Mouse (Mus musculus) embryo, embryonic 9.5 days (tissue): ENCODE results near the gene Bicra.

Experiments
- DNase-seq: peaks from one replicate; pipeline ENCODE4 v3.0.0-alpha.2; 2017; ENCODE audit errors: extremely low spot score

The Bicra gene

GRCm38 (mm10) chr7:16047338-16048146, at the start of gene Bicra:
Bicra (minus strand) TSS chr7:16047921.
- peak; percentile 81 for DNase-seq

- no peak for DNase-seq
Measured at GRCm38 (mm10) chr7:16094592-16094991, 46.9 kb upstream of the Bicra start.

GRCm38 (mm10) chr7:16087587-16087986, 39.9 kb upstream of the Bicra start:
- DNase-seq = no peak

- no peak for DNase-seq
Measured at GRCm38 (mm10) chr7:16083361-16083760, 35.6 kb upstream of the Bicra start.

- DNase-seq = no peak
Measured at GRCm38 (mm10) chr7:16080581-16080980, 32.9 kb upstream of the Bicra start.

GRCm38 (mm10) chr7:16079947-16080346, 32.2 kb upstream of the Bicra start:
- no peak for DNase-seq

GRCm38 (mm10) chr7:16071906-16072305, 24.2 kb upstream of the Bicra start:
- DNase-seq = no peak

- DNase-seq = no peak
Measured at GRCm38 (mm10) chr7:16070846-16071245, 23.1 kb upstream of the Bicra start.

GRCm38 (mm10) chr7:16063490-16063889, 15.8 kb upstream of the Bicra start:
- DNase-seq = no peak

GRCm38 (mm10) chr7:16062099-16062420, 14.3 kb upstream of the Bicra start:
- no peak for DNase-seq

GRCm38 (mm10) chr7:16061219-16062098, 13.7 kb upstream of the Bicra start, which contains the start of gene Zfp541:
Zfp541 (plus strand) TSS chr7:16061814.
- DNase-seq = no peak

GRCm38 (mm10) chr7:16057136-16057534, 9.4 kb upstream of the Bicra start:
- no peak for DNase-seq

GRCm38 (mm10) chr7:16056459-16057135, 8.9 kb upstream of the Bicra start:
- DNase-seq = no peak

GRCm38 (mm10) chr7:16055665-16056064, 7.9 kb upstream of the Bicra start:
- no peak for DNase-seq

GRCm38 (mm10) chr7:16054966-16055365, 7.2 kb upstream of the Bicra start:
- DNase-seq = no peak

- no peak for DNase-seq
Measured at GRCm38 (mm10) chr7:16053105-16053504, 5.4 kb upstream of the Bicra start.

- peak; percentile 96 for DNase-seq
Measured at GRCm38 (mm10) chr7:16052684-16053083, 5.0 kb upstream of the Bicra start.

GRCm38 (mm10) chr7:16051883-16052595, 4.3 kb upstream of the Bicra start:
- DNase-seq = peak; percentile 81

GRCm38 (mm10) chr7:16050600-16050999, 2.9 kb upstream of the Bicra start:
- no peak for DNase-seq

- DNase-seq = no peak
Measured at GRCm38 (mm10) chr7:16049576-16049915, 1.8 kb upstream of the Bicra start.

- DNase-seq = no peak
Measured at GRCm38 (mm10) chr7:16048675-16049575, 1.2 kb upstream of the Bicra start.
